Mouse (Mus musculus): Measurements from ENCODE around the gene Eral1. TPM values are rescaled to one million over a fixed set of nuclear protein-coding genes. Genes with fewer than 3 reads are reported as not detected.

The Eral1 gene
- total and polyA plus RNA-seq, 2 experiments from 2014 or later: 26.1 to 30.7 TPM

DNA sequence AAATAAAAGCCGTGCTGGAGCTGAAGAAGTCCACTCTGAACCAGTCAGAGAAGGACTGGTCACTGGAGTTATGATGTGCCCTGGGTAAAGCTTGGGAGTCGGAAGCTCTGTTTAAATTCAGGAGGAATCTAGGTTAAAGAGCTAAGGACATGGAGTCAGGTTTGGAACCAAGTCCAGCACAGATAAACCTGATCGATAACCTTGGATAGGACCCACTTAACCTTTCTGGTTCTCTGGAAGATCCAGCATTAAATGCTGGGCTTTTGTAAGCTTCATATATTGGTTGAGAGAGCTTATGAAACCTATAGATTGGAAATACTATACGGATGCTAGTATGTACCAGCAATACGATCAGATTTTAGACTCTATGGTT lies 14.9 kb upstream of the Eral1 start:
- no peaks in the 10 kb centered on the region for H3K9me3 ChIP-seq (ENCODE audit: low read length)
- no peaks in the 10 kb centered on the region for H3K27me3 ChIP-seq (ENCODE audit: insufficient read depth, low read length)
- no peak for DNase-seq (ENCODE audit: low spot score)
- H3K36me3 ChIP-seq (ENCODE audit: insufficient read depth, low read length): no peaks in the 10 kb centered on the region
- WGBS: 21% methylated on average over 5 of the region's 5 CpGs
- H3K4me2 ChIP-seq (ENCODE audit: low read depth, low read length, poor library complexity, severe bottlenecking): peak overlapping the region; percentile 48
- peak overlapping the region; percentile 93 for H3K9ac ChIP-seq (replicated peaks; ENCODE audit: low read length, poor library complexity, severe bottlenecking)
- ATAC-seq (ENCODE audit: low FRiP score): no peak; the same call in 1 of the 2 replicates
- TF ChIP-seq CTCF (IDR thresholded peaks at IDR 0.05): no peak
- H3K27ac ChIP-seq (ENCODE audit: low read depth, low read length): peak overlapping the region; percentile 86
- H3K4me3 ChIP-seq (ENCODE audit: low read depth, low read length): peak overlapping the region; percentile 82
- H3K4me1 ChIP-seq (ENCODE audit: insufficient read depth, low read length): peaks cover 12% of the 10 kb centered on the region; the same call in 1 of the 2 replicates

DNA sequence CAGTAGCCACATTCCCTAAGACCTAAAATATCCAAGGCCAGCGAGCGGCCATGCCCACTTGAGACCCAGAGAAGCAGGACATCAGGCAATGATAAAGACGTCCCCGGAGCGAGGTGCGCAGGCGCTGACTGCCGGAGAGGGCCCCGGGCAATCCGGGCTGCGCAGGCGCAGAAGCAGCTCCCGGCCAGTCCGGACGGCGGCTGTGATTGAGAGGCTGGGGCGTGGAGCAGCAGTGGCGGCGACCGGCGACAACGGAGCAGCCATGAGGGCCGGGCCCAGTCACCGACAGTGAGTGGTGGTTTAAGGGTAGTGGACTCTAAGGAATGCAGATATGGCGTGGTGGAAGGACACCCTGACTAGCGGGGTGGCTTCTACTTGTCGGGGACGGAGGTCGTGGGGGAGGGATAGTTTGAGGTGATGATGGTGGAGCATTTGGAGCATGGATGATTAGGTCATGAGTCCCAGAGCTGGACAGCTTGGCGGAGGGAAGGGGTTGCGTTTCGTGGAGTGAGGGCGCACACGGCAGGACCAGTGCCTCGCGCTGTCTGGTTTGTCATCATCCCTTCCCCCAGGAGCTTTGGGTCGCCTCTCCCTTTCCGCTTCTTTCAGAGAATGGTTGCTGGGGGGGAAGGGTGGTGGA lies 14.4 kb upstream of the Eral1 start, which contains the start of gene Fam222b:
Gene Fam222b, plus strand, starts transcription at position 157 of the 640 bp plus-strand sequence.
- Histone ChIP-seq H3K27me3 (ENCODE audit: insufficient read depth, low read length) (no peaks in the 10 kb centered on the region), H3K9ac (replicated peaks; ENCODE audit: low read length, poor library complexity, severe bottlenecking) (peak within 1 kb of the TSS; percentile 93), H3K9me3 (ENCODE audit: low read length) (no peaks in the 10 kb centered on the region), H3K4me2 (ENCODE audit: low read depth, low read length, poor library complexity, severe bottlenecking) (peak within 1 kb of the TSS; percentile 48), H3K4me1 (ENCODE audit: insufficient read depth, low read length) (peaks cover 12% of the 10 kb centered on the region; the same call in 1 of the 2 replicates), H3K27ac (ENCODE audit: low read depth, low read length) (peak within 1 kb of the TSS; percentile 86), H3K36me3 (ENCODE audit: insufficient read depth, low read length) (no peaks in the 10 kb centered on the region), H3K4me3 (ENCODE audit: low read depth, low read length) (peak within 1 kb of the TSS; percentile 82)
- DNase-seq (ENCODE audit: low spot score) (peak; percentile 94), ATAC-seq (ENCODE audit: low FRiP score) (peak; percentile 93)
- WGBS: 1% methylated on average over 38 of the region's 38 CpGs
- no peak for TF ChIP-seq CTCF (IDR thresholded peaks at IDR 0.05)

DNA sequence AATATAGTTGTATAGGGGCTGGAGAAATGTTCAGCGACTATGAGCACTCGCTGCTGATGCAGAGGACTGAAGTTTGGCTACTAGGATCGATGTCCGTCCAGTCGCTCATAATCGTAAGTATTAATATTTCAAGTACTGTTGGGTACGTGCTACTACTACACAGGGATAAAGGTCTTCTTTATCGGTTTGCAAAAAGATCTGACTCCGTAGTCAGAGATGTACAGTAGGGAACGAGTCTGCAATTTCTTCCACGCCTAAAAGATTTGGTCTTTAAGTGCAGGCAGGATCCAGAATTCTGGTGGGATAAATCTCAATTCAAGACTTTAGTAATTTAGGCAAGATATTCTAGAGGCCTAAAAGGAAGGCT lies 13.9 kb upstream of the Eral1 start:
- no peaks in the 10 kb centered on the region for H3K36me3 ChIP-seq (ENCODE audit: insufficient read depth, low read length)
- no peaks in the 10 kb centered on the region for H3K9me3 ChIP-seq (ENCODE audit: low read length)
- TF ChIP-seq CTCF (IDR thresholded peaks at IDR 0.05): no peak
- DNase-seq (ENCODE audit: low spot score) (peak; percentile 9), ATAC-seq (ENCODE audit: low FRiP score) (0 out of 2 replicates have a peak, but pooled peaks have one; percentile 27)
- peak overlapping the region; percentile 82 for H3K4me3 ChIP-seq (ENCODE audit: low read depth, low read length)
- H3K9ac ChIP-seq (replicated peaks; ENCODE audit: low read length, poor library complexity, severe bottlenecking): peak overlapping the region; percentile 93
- H3K4me2 ChIP-seq (ENCODE audit: low read depth, low read length, poor library complexity, severe bottlenecking): peak overlapping the region; percentile 48
- H3K4me1 ChIP-seq (ENCODE audit: insufficient read depth, low read length): peaks cover 12% of the 10 kb centered on the region; the same call in 1 of the 2 replicates
- no peaks in the 10 kb centered on the region for H3K27me3 ChIP-seq (ENCODE audit: insufficient read depth, low read length)
- WGBS: 52% methylated on average over 11 of the region's 11 CpGs
- H3K27ac ChIP-seq (ENCODE audit: low read depth, low read length): peak overlapping the region; percentile 86

DNA sequence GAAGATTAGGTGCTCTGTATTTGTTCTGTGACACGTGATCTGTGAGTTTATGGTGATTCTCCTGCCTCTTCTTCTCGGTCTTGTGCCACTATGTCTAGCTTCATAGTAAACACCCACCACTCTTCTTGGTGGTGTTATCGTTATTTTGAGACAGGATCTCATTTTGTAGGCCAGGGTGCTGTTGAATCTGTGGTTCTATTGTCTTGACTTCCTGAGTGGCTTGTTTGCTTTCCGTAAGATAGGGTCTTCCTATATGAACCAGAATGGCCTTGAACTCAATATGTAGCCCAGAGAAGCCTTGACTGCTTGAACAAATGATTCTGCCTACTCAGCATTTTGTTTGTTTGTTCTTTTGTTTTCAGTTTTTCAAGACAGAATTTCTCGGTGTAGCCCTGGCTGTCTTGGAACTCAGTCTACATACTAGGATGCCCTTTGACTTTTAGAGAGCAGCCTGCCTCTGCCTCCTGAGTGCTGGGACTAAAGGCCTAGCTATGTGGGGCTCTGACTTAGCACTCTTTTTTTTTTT lies 7.6 kb upstream of the Eral1 start:
- WGBS: 85% methylated on average over 5 of the region's 5 CpGs
- TF ChIP-seq CTCF (IDR thresholded peaks at IDR 0.05): no peak
- DNase-seq (ENCODE audit: low spot score) (no peak), ATAC-seq (ENCODE audit: low FRiP score) (no peak)
- no peak overlapping the region for H3K4me3 ChIP-seq (ENCODE audit: low read depth, low read length)
- no peak overlapping the region for H3K9ac ChIP-seq (replicated peaks; ENCODE audit: low read length, poor library complexity, severe bottlenecking)
- H3K4me1 ChIP-seq (ENCODE audit: insufficient read depth, low read length): no peaks in the 10 kb centered on the region
- no peak overlapping the region for H3K4me2 ChIP-seq (ENCODE audit: low read depth, low read length, poor library complexity, severe bottlenecking)
- no peaks in the 10 kb centered on the region for H3K27me3 ChIP-seq (ENCODE audit: insufficient read depth, low read length)
- no peaks in the 10 kb centered on the region for H3K9me3 ChIP-seq (ENCODE audit: low read length)
- no peaks in the 10 kb centered on the region for H3K36me3 ChIP-seq (ENCODE audit: insufficient read depth, low read length)
- H3K27ac ChIP-seq (ENCODE audit: low read depth, low read length): no peak overlapping the region

DNA sequence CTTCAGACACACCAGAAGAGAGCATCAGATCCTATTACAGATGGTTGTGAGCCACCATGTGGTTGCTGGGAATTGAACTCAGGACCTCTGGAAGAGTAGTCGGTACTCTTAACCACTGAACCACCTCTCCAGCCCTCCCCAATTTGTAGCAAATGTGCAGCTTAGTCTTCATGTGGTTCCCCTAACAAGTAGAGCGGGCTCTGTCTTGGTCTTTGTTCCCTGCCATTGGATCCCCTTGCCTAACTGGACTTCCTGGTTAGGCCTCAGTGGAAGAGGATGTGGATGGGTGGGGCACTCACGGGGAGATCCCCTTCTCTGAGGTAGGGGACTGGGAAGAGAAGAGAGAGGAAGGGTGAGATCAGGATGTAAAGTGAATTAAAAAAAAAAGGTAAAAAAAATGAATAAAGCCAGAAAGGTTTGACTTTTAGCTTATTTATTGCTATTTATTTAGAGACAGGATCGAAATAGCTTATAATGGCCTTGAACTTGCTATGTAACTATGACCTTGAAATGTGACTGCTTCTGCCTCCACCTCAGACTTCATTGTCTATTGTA lies 6.8 kb upstream of the Eral1 start:
- no peaks in the 10 kb centered on the region for H3K4me1 ChIP-seq (ENCODE audit: insufficient read depth, low read length)

DNA sequence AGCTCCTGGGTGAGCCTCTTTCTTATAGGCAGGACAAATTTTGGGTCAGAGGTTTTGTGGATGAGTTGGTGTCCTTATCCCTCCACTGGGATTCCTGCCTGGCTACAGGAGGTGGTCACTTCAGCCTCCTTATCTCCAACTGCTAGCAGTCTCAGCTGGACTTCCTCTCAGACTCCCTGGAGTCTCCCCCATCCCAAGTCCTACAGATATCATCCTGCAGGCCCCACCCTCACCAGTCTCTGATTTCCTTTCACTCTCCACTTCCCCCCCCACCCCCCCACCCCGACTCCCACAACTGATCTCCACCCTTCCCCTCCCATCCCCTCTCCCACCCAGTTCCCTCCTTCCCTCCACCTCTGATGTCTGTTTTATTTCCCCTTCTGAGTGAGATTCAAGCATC lies 3.4 kb upstream of the Eral1 start:
- ATAC-seq (ENCODE audit: low FRiP score) (no peak), DNase-seq (ENCODE audit: low spot score) (no peak)
- no peaks in the 10 kb centered on the region for H3K4me1 ChIP-seq (ENCODE audit: insufficient read depth, low read length)
- H3K4me2 ChIP-seq (ENCODE audit: low read depth, low read length, poor library complexity, severe bottlenecking): no peak overlapping the region
- H3K27ac ChIP-seq (ENCODE audit: low read depth, low read length): no peak overlapping the region
- H3K9ac ChIP-seq (replicated peaks; ENCODE audit: low read length, poor library complexity, severe bottlenecking): no peak overlapping the region
- no peaks in the 10 kb centered on the region for H3K27me3 ChIP-seq (ENCODE audit: insufficient read depth, low read length)
- no peak for TF ChIP-seq CTCF (IDR thresholded peaks at IDR 0.05)
- 18% methylated on average over 1 of the region's 1 CpGs for WGBS
- no peaks in the 10 kb centered on the region for H3K36me3 ChIP-seq (ENCODE audit: insufficient read depth, low read length)
- no peaks in the 10 kb centered on the region for H3K9me3 ChIP-seq (ENCODE audit: low read length)
- no peak overlapping the region for H3K4me3 ChIP-seq (ENCODE audit: low read depth, low read length)

More for the DNA sequence above, 6.8 kb upstream of the Eral1 start:
- 90% methylated on average over 4 of the region's 4 CpGs for WGBS
- no peak for TF ChIP-seq CTCF (IDR thresholded peaks at IDR 0.05)
- H3K9me3 ChIP-seq (ENCODE audit: low read length): no peaks in the 10 kb centered on the region
- H3K27me3 ChIP-seq (ENCODE audit: insufficient read depth, low read length): no peaks in the 10 kb centered on the region
- H3K27ac ChIP-seq (ENCODE audit: low read depth, low read length): no peak overlapping the region
- H3K4me2 ChIP-seq (ENCODE audit: low read depth, low read length, poor library complexity, severe bottlenecking): no peak overlapping the region
- no peak overlapping the region for H3K4me3 ChIP-seq (ENCODE audit: low read depth, low read length)
- DNase-seq (ENCODE audit: low spot score): no peak
- H3K9ac ChIP-seq (replicated peaks; ENCODE audit: low read length, poor library complexity, severe bottlenecking): no peak overlapping the region
- H3K36me3 ChIP-seq (ENCODE audit: insufficient read depth, low read length): no peaks in the 10 kb centered on the region
- no peak for ATAC-seq (ENCODE audit: low FRiP score)

All from midbrain, postnatal 0 days (tissue).